Mouse (Mus musculus) cerebellum, adult 2 months (tissue): ENCODE measurements around the gene Lrrc49. TPM values are rescaled to one million over a fixed set of nuclear protein-coding genes. Genes with fewer than 3 reads are reported as not detected.

Source experiments
- DNase-seq, 2 experiments: peaks; one replicate each; pipeline ENCODE4 v3.0.0; 2021
- H3K27ac ChIP-seq: fragments of 200-500 bp; 2 replicates; pipeline ENCODE4 v1.5.1; 2012; ENCODE audit warnings: low read length, control low read depth, inconsistent platforms; ENCODE audit not compliant: insufficient read depth
- H3K27me3 ChIP-seq: fragments of 200-500 bp; 2 replicates; pipeline ENCODE4 v1.6.1; 2012; ENCODE audit warnings: inconsistent platforms, mild to moderate bottlenecking, low read length, moderate library complexity; ENCODE audit not compliant: control insufficient read depth, insufficient read depth
- H3K4me1 ChIP-seq: fragments of 200-500 bp; 2 replicates; pipeline ENCODE4 v1.6.1; 2011; ENCODE audit warnings: low read length; ENCODE audit not compliant: control insufficient read depth, insufficient read depth
- H3K4me3 ChIP-seq: fragments of 200-500 bp; replicated peaks from 2 replicates; pipeline ENCODE3; 2011; ENCODE audit warnings: mild to moderate bottlenecking, low read depth, low read length, control low read depth; ENCODE audit not compliant: insufficient read depth
- CTCF ChIP-seq: fragments of 200-500 bp; IDR thresholded peaks from 2 replicates; pipeline ENCODE4 v1.5.1; 2011; ENCODE audit warnings: low read depth, mild to moderate bottlenecking, control low read depth, low read length, moderate library complexity, borderline replicate concordance; ENCODE audit not compliant: insufficient read depth
- POLR2A ChIP-seq: fragments of 200-500 bp; IDR thresholded peaks from 2 replicates; pipeline ENCODE4 v1.6.1; 2011; ENCODE audit warnings: low read length, control low read depth, borderline replicate concordance; ENCODE audit not compliant: insufficient read depth
- WGBS: fragments of 180-500 bp; shearing (Covaris S2); methylation state at CpG from one replicate; pipeline ENCODE4 v1.1.7; 2018; 5-methylcytosine and 5-hydroxymethylcytosine counted together
- polyA plus RNA-seq: library from polyadenylated mRNA; depleted of rRNA; stranded (reverse); fragments of >200 nt; gene quantifications from 2 replicates; pipeline ENCODE4 v1.2.3, GENCODE M21; 2012

The Lrrc49 gene
- polyA plus RNA-seq, 1 experiment: 163 TPM

- no peak overlapping the region for H3K27ac ChIP-seq
- H3K27me3 ChIP-seq: no peaks in the 10 kb centered on the region
- H3K4me1 ChIP-seq: peaks cover 3% of the 10 kb centered on the region; the same call in 1 of the 2 replicates
- H3K4me3 ChIP-seq: no peak overlapping the region
- DNase-seq: peak in 1 of 2 experiments; percentile 25
- TF ChIP-seq POLR2A (no peak), CTCF (peak; percentile 36; the same call in 1 of the 2 replicates)
These were observed 13.2 kb downstream of the Lrrc49 start for GRCm38 (mm10) chr9:60674780-60675179.

GRCm38 (mm10) chr9:60672568-60672967 lies 15.4 kb downstream of the Lrrc49 start:
- no peaks in the 10 kb centered on the region for H3K27me3 ChIP-seq
- peaks cover 14% of the 10 kb centered on the region for H3K4me1 ChIP-seq
- no peak overlapping the region for H3K4me3 ChIP-seq
- DNase-seq: no peak
- H3K27ac ChIP-seq: no peak overlapping the region
- 95% methylated on average over 6 of the region's 6 CpGs for WGBS
- TF ChIP-seq POLR2A (no peak), CTCF (no peak)

- no peak overlapping the region for H3K4me3 ChIP-seq
- no peaks in the 10 kb centered on the region for H3K27me3 ChIP-seq
- H3K27ac ChIP-seq: no peak overlapping the region
- 8% methylated on average over 6 of the region's 6 CpGs for WGBS
- TF ChIP-seq CTCF: no peak
- TF ChIP-seq POLR2A: no peak
- peaks cover 30% of the 10 kb centered on the region for H3K4me1 ChIP-seq
- DNase-seq: peak; percentile 66 to 82
These were observed 19.1 kb downstream of the Lrrc49 start for GRCm38 (mm10) chr9:60668886-60669285.

GRCm38 (mm10) chr9:60665535-60665934 lies 22.4 kb downstream of the Lrrc49 start:
- Histone ChIP-seq H3K27me3 (no peaks in the 10 kb centered on the region), H3K27ac (no peak overlapping the region), H3K4me1 (peaks cover 41% of the 10 kb centered on the region), H3K4me3 (no peak overlapping the region)
- TF ChIP-seq CTCF (no peak), POLR2A (no peak)
- WGBS: 97% methylated on average over 3 of the region's 3 CpGs
- DNase-seq: no peak

- TF ChIP-seq CTCF (no peak), POLR2A (no peak)
- H3K4me1 ChIP-seq: peaks cover 41% of the 10 kb centered on the region
- no peaks in the 10 kb centered on the region for H3K27me3 ChIP-seq
- WGBS: 58% methylated on average over 5 of the region's 5 CpGs
- H3K4me3 ChIP-seq: no peak overlapping the region
- no peak for DNase-seq
- peak overlapping the region; percentile 5; the same call in 1 of the 2 replicates for H3K27ac ChIP-seq
These were observed 23.1 kb downstream of the Lrrc49 start for GRCm38 (mm10) chr9:60664866-60665265.

- Histone ChIP-seq H3K4me1 (peaks cover 41% of the 10 kb centered on the region), H3K27ac (peak overlapping the region; percentile 5; the same call in 1 of the 2 replicates), H3K4me3 (no peak overlapping the region), H3K27me3 (no peaks in the 10 kb centered on the region)
- 2% methylated on average over 12 of the region's 12 CpGs for WGBS
- DNase-seq: peak; percentile 93 to 96
- no peak for TF ChIP-seq CTCF
- 0 out of 2 replicates have a peak, but pooled peaks have one; percentile 20 for TF ChIP-seq POLR2A
These were observed 23.6 kb downstream of the Lrrc49 start for GRCm38 (mm10) chr9:60664385-60664784.

- H3K27ac ChIP-seq: peak overlapping the region; percentile 62; the same call in 1 of the 2 replicates
These were observed 25.0 kb downstream of the Lrrc49 start for GRCm38 (mm10) chr9:60662936-60663335.

GRCm38 (mm10) chr9:60653582-60653981 lies 34.4 kb downstream of the Lrrc49 start:
- DNase-seq: no peak
- Histone ChIP-seq H3K27ac (no peak overlapping the region), H3K4me1 (peaks cover 2% of the 10 kb centered on the region; the same call in 1 of the 2 replicates), H3K4me3 (no peak overlapping the region), H3K27me3 (no peaks in the 10 kb centered on the region)
- TF ChIP-seq CTCF (no peak), POLR2A (no peak)

More at GRCm38 (mm10) chr9:60662936-60663335, 25.0 kb downstream of the Lrrc49 start:
- Histone ChIP-seq H3K4me3 (no peak overlapping the region), H3K4me1 (peaks cover 29% of the 10 kb centered on the region), H3K27me3 (no peaks in the 10 kb centered on the region)
- TF ChIP-seq CTCF: no peak
- TF ChIP-seq POLR2A: no peak
- DNase-seq: peak; percentile 45 to 64
- 3% methylated on average over 2 of the region's 2 CpGs for WGBS

- peaks cover 4% of the 10 kb centered on the region for H3K4me1 ChIP-seq
- 98% methylated on average over 1 of the region's 1 CpGs for WGBS
- TF ChIP-seq POLR2A (no peak), CTCF (no peak)
- no peak overlapping the region for H3K4me3 ChIP-seq
- H3K27ac ChIP-seq: no peak overlapping the region
- no peaks in the 10 kb centered on the region for H3K27me3 ChIP-seq
- no peak for DNase-seq
These were observed 34.8 kb downstream of the Lrrc49 start for GRCm38 (mm10) chr9:60653137-60653536.
